Mouse (Mus musculus): ENCODE results near the gene Ctnna2. TPM values are rescaled to one million over a fixed set of nuclear protein-coding genes. Genes with fewer than 3 reads are reported as not detected.

Ctnna2 gene
- polyA plus RNA-seq, 1 experiment, result 0.70 TPM

GRCm38 (mm10) chr6:77724042-77724951 is 255.2 kb downstream of the Ctnna2 start:
- no peak for TF ChIP-seq POLR2A (IDR thresholded peaks at IDR 0.05; ENCODE audit: control insufficient read depth, extremely low read depth, insufficient read depth, low read length, poor library complexity)
- TF ChIP-seq CTCF (IDR thresholded peaks at IDR 0.05; ENCODE audit: borderline replicate concordance, control insufficient read depth, extremely low read depth, insufficient read depth, low read length, poor library complexity), result no peak
- DNase-seq, result no peak
- 73% methylated on average over 5 of the region's 5 CpGs for WGBS
- Histone ChIP-seq H3K4me3 (ENCODE audit: control insufficient read depth, insufficient read depth, low read length) (no peak overlapping the region), H3K4me1 (replicated peaks; ENCODE audit: control insufficient read depth, insufficient read depth, low read length) (no peaks in the 10 kb centered on the region), H3K27me3 (ENCODE audit: control insufficient read depth, insufficient read depth, low read length) (no peaks in the 10 kb centered on the region), H3K27ac (ENCODE audit: control insufficient read depth, insufficient read depth, low read length) (no peak overlapping the region), H3K36me3 (ENCODE audit: control insufficient read depth, insufficient read depth, low read length) (no peaks in the 10 kb centered on the region)

GRCm38 (mm10) chr6:77694093-77694492 is 285.4 kb downstream of the Ctnna2 start:
- no peak for DNase-seq
- H3K36me3 ChIP-seq (ENCODE audit: control insufficient read depth, insufficient read depth, low read length), result no peaks in the 10 kb centered on the region
- no peak for TF ChIP-seq POLR2A (IDR thresholded peaks at IDR 0.05; ENCODE audit: control insufficient read depth, extremely low read depth, insufficient read depth, low read length, poor library complexity)
- no peak for TF ChIP-seq CTCF (IDR thresholded peaks at IDR 0.05; ENCODE audit: borderline replicate concordance, control insufficient read depth, extremely low read depth, insufficient read depth, low read length, poor library complexity)
- H3K4me3 ChIP-seq (ENCODE audit: control insufficient read depth, insufficient read depth, low read length), result no peak overlapping the region
- H3K27me3 ChIP-seq (ENCODE audit: control insufficient read depth, insufficient read depth, low read length), result no peaks in the 10 kb centered on the region
- H3K4me1 ChIP-seq (replicated peaks; ENCODE audit: control insufficient read depth, insufficient read depth, low read length), result no peaks in the 10 kb centered on the region
- no peak overlapping the region for H3K27ac ChIP-seq (ENCODE audit: control insufficient read depth, insufficient read depth, low read length)

- no peak overlapping the region for H3K27ac ChIP-seq (ENCODE audit: control insufficient read depth, insufficient read depth, low read length)
- DNase-seq, result no peak
- H3K27me3 ChIP-seq (ENCODE audit: control insufficient read depth, insufficient read depth, low read length), result no peaks in the 10 kb centered on the region
- H3K4me3 ChIP-seq (ENCODE audit: control insufficient read depth, insufficient read depth, low read length), result no peak overlapping the region
- H3K36me3 ChIP-seq (ENCODE audit: control insufficient read depth, insufficient read depth, low read length), result no peaks in the 10 kb centered on the region
- WGBS, result 81% methylated on average over 1 of the region's 1 CpGs
- H3K4me1 ChIP-seq (replicated peaks; ENCODE audit: control insufficient read depth, insufficient read depth, low read length), result no peaks in the 10 kb centered on the region
- TF ChIP-seq POLR2A (IDR thresholded peaks at IDR 0.05; ENCODE audit: control insufficient read depth, extremely low read depth, insufficient read depth, low read length, poor library complexity) (no peak), CTCF (IDR thresholded peaks at IDR 0.05; ENCODE audit: borderline replicate concordance, control insufficient read depth, extremely low read depth, insufficient read depth, low read length, poor library complexity) (no peak)
These were observed 292.3 kb downstream of the Ctnna2 start for GRCm38 (mm10) chr6:77687173-77687572.

GRCm38 (mm10) chr6:77650127-77650526 is 329.4 kb downstream of the Ctnna2 start:
- H3K36me3 ChIP-seq (ENCODE audit: control insufficient read depth, insufficient read depth, low read length), result no peaks in the 10 kb centered on the region
- DNase-seq, result no peak
- 19% methylated on average over 6 of the region's 6 CpGs for WGBS
- H3K4me3 ChIP-seq (ENCODE audit: control insufficient read depth, insufficient read depth, low read length), result no peak overlapping the region
- H3K4me1 ChIP-seq (replicated peaks; ENCODE audit: control insufficient read depth, insufficient read depth, low read length), result no peaks in the 10 kb centered on the region
- TF ChIP-seq CTCF (IDR thresholded peaks at IDR 0.05; ENCODE audit: borderline replicate concordance, control insufficient read depth, extremely low read depth, insufficient read depth, low read length, poor library complexity) (no peak), POLR2A (IDR thresholded peaks at IDR 0.05; ENCODE audit: control insufficient read depth, extremely low read depth, insufficient read depth, low read length, poor library complexity) (no peak)
- H3K27me3 ChIP-seq (ENCODE audit: control insufficient read depth, insufficient read depth, low read length), result no peaks in the 10 kb centered on the region
- no peak overlapping the region for H3K27ac ChIP-seq (ENCODE audit: control insufficient read depth, insufficient read depth, low read length)

GRCm38 (mm10) chr6:77644591-77644990 is 334.9 kb downstream of the Ctnna2 start:
- WGBS, result 88% methylated on average over 4 of the region's 4 CpGs
- TF ChIP-seq POLR2A (IDR thresholded peaks at IDR 0.05; ENCODE audit: control insufficient read depth, extremely low read depth, insufficient read depth, low read length, poor library complexity) (no peak), CTCF (IDR thresholded peaks at IDR 0.05; ENCODE audit: borderline replicate concordance, control insufficient read depth, extremely low read depth, insufficient read depth, low read length, poor library complexity) (no peak)
- DNase-seq, result no peak
- H3K27ac ChIP-seq (ENCODE audit: control insufficient read depth, insufficient read depth, low read length), result no peak overlapping the region
- no peaks in the 10 kb centered on the region for H3K4me1 ChIP-seq (replicated peaks; ENCODE audit: control insufficient read depth, insufficient read depth, low read length)
- H3K4me3 ChIP-seq (ENCODE audit: control insufficient read depth, insufficient read depth, low read length), result no peak overlapping the region
- no peaks in the 10 kb centered on the region for H3K36me3 ChIP-seq (ENCODE audit: control insufficient read depth, insufficient read depth, low read length)
- H3K27me3 ChIP-seq (ENCODE audit: control insufficient read depth, insufficient read depth, low read length), result no peaks in the 10 kb centered on the region

- no peak overlapping the region for H3K27ac ChIP-seq (ENCODE audit: control insufficient read depth, insufficient read depth, low read length)
- no peaks in the 10 kb centered on the region for H3K36me3 ChIP-seq (ENCODE audit: control insufficient read depth, insufficient read depth, low read length)
- TF ChIP-seq POLR2A (IDR thresholded peaks at IDR 0.05; ENCODE audit: control insufficient read depth, extremely low read depth, insufficient read depth, low read length, poor library complexity), result no peak
- no peak for TF ChIP-seq CTCF (IDR thresholded peaks at IDR 0.05; ENCODE audit: borderline replicate concordance, control insufficient read depth, extremely low read depth, insufficient read depth, low read length, poor library complexity)
- H3K4me3 ChIP-seq (ENCODE audit: control insufficient read depth, insufficient read depth, low read length), result no peak overlapping the region
- no peaks in the 10 kb centered on the region for H3K4me1 ChIP-seq (replicated peaks; ENCODE audit: control insufficient read depth, insufficient read depth, low read length)
- no peaks in the 10 kb centered on the region for H3K27me3 ChIP-seq (ENCODE audit: control insufficient read depth, insufficient read depth, low read length)
- 85% methylated on average over 2 of the region's 2 CpGs for WGBS
- DNase-seq, result no peak
These were observed 340.7 kb downstream of the Ctnna2 start for GRCm38 (mm10) chr6:77638784-77639183.

Data from thymus, adult 2 months (tissue).